8 mouse cellular contexts compared by ENCODE assay signal in genomic region chr13:58806397-58806892, GRCm38 (mm10). TPM values are rescaled to one million over a fixed set of nuclear protein-coding genes. Genes with fewer than 3 reads are reported as not detected.
DNase-seq lines count a peak whose midpoint lies in the region; ATAC-seq and TF ChIP-seq lines count a peak whose summit lies in the region.
"Had no signal": no experiment of that assay in that cellular context is flagged by ENCODE, and none has a peak within 500 bp of the region (broad histone marks: within the 10 kb centered on the region; RNA-seq: fewer than 3 reads in every experiment).

Gene Ntrk2 (plus strand): TSS chr13:58806569.

- peak within 1 kb of the TSS; percentile 67 for H3K4me3 ChIP-seq in forebrain, embryonic 11.5 days (ENCODE audit: low read depth, low read length)
- H3K4me3 ChIP-seq in heart, embryonic 13.5 days: peak within 1 kb of the TSS; percentile 55
- peak within 1 kb of the TSS; percentile 58 for H3K4me3 ChIP-seq in kidney, embryonic 16.5 days (ENCODE audit: low read length)
- peak within 1 kb of the TSS; percentile 56 for H3K4me3 ChIP-seq in limb, embryonic 14.5 days (replicated peaks; ENCODE audit: low read length)
- H3K4me3 ChIP-seq: myocyte had no signal

- peaks cover 4% of the 10 kb centered on the region; the same call in 1 of the 2 replicates for H3K27me3 ChIP-seq in forebrain, embryonic 11.5 days (ENCODE audit: control insufficient read depth, insufficient read depth, low read length)
- H3K27me3 ChIP-seq in heart, embryonic 13.5 days (replicated peaks): peaks cover 70% of the 10 kb centered on the region
- H3K27me3 ChIP-seq in kidney, embryonic 16.5 days (ENCODE audit: insufficient read depth, low read length): peaks cover 56% of the 10 kb centered on the region
- peaks cover 54% of the 10 kb centered on the region for H3K27me3 ChIP-seq in limb, embryonic 14.5 days (ENCODE audit: control insufficient read depth, insufficient read depth, low read length)

- H3K4me2 ChIP-seq in forebrain, embryonic 11.5 days (ENCODE audit: low read depth, low read length, severe bottlenecking): peak within 1 kb of the TSS; percentile 97
- peak within 1 kb of the TSS; percentile 87 for H3K4me2 ChIP-seq in heart, embryonic 13.5 days
- H3K4me2 ChIP-seq in kidney, embryonic 16.5 days (replicated peaks; ENCODE audit: low read depth, low read length): peak within 1 kb of the TSS; percentile 79
- H3K4me2 ChIP-seq in limb, embryonic 14.5 days (replicated peaks; ENCODE audit: low read depth, low read length, severe bottlenecking): peak within 1 kb of the TSS; percentile 99

- peak within 1 kb of the TSS; percentile 79 for H3K9ac ChIP-seq in forebrain, embryonic 11.5 days (ENCODE audit: low read length)
- H3K9ac ChIP-seq in heart, embryonic 13.5 days: peak within 1 kb of the TSS; percentile 77
- peak within 1 kb of the TSS; percentile 49 for H3K9ac ChIP-seq in kidney, embryonic 16.5 days (replicated peaks; ENCODE audit: low read length)
- H3K9ac ChIP-seq in limb, embryonic 14.5 days (ENCODE audit: low read depth, low read length, severe bottlenecking): peak within 1 kb of the TSS; percentile 56

- TF ChIP-seq POLR2A in limb, embryonic 14.5 days (IDR thresholded peaks at IDR 0.05; ENCODE audit: borderline replicate concordance, extremely low read depth, insufficient read depth, insufficient read length): no peak

- DNase-seq in forebrain, embryonic 11.5 days (ENCODE audit: low spot score): peak; percentile 94
- peak; percentile 88 for DNase-seq in limb, embryonic 14.5 days (ENCODE audit: low spot score)
- DNase-seq in naive thymus-derived CD4-positive, alpha-beta T cell, adult 2 months (ENCODE audit: low read depth): peak; percentile 1
- peak; percentile 59 for DNase-seq in testis, postnatal 14 days (ENCODE audit: low spot score)

- 0 out of 2 replicates have a peak, but pooled peaks cover 2% of the 10 kb centered on the region for H3K4me1 ChIP-seq in forebrain, embryonic 11.5 days (replicated peaks; ENCODE audit: control insufficient read depth, insufficient read depth, low read length)
- H3K4me1 ChIP-seq in heart, embryonic 13.5 days: peaks cover 20% of the 10 kb centered on the region; the same call in 1 of the 2 replicates
- H3K4me1 ChIP-seq in kidney, embryonic 16.5 days (ENCODE audit: insufficient read depth, low read length): peaks cover 16% of the 10 kb centered on the region; the same call in 1 of the 2 replicates
- 0 out of 2 replicates have a peak, but pooled peaks cover 4% of the 10 kb centered on the region for H3K4me1 ChIP-seq in limb, embryonic 14.5 days (ENCODE audit: control insufficient read depth, insufficient read depth, low read length)

- no peaks in the 10 kb centered on the region; the same call in 1 of the 2 replicates for H3K9me3 ChIP-seq in forebrain, embryonic 11.5 days (ENCODE audit: control insufficient read depth, low read length)
- peaks cover 10% of the 10 kb centered on the region; the same call in 1 of the 2 replicates for H3K9me3 ChIP-seq in heart, embryonic 13.5 days
- H3K9me3 ChIP-seq in kidney, embryonic 16.5 days (ENCODE audit: low read length): peaks cover 5% of the 10 kb centered on the region; the same call in 1 of the 2 replicates
- H3K9me3 ChIP-seq in limb, embryonic 14.5 days (ENCODE audit: control insufficient read depth, low read length): no peaks in the 10 kb centered on the region

- no peaks in the 10 kb centered on the region for H3K36me3 ChIP-seq in forebrain, embryonic 11.5 days (ENCODE audit: control insufficient read depth, insufficient read depth, low read length)
- no peaks in the 10 kb centered on the region for H3K36me3 ChIP-seq in heart, embryonic 13.5 days
- H3K36me3 ChIP-seq in kidney, embryonic 16.5 days (ENCODE audit: insufficient read depth, low read length): no peaks in the 10 kb centered on the region
- no peaks in the 10 kb centered on the region for H3K36me3 ChIP-seq in limb, embryonic 14.5 days (ENCODE audit: control insufficient read depth, insufficient read depth, low read length)

- peak; percentile 67 for ATAC-seq in cerebellum, adult (ENCODE audit: insufficient number of reproducible peaks, low FRiP score, low TSS enrichment)
- ATAC-seq in forebrain, embryonic 11.5 days (replicated peaks; ENCODE audit: low FRiP score): peak; percentile 83
- ATAC-seq in heart, embryonic 13.5 days (ENCODE audit: extremely low read depth, insufficient number of reproducible peaks, low FRiP score, low TSS enrichment): no peak; the same call in 1 of the 2 replicates
- peak; percentile 80 for ATAC-seq in kidney, embryonic 16.5 days (ENCODE audit: low FRiP score, low TSS enrichment)
- peak; percentile 78 for ATAC-seq in limb, embryonic 14.5 days (ENCODE audit: low FRiP score, low read depth)

- WGBS in forebrain, embryonic 11.5 days: under 1% methylated on average over 47 of the region's 47 CpGs
- WGBS in heart, embryonic 13.5 days: under 1% methylated on average over 47 of the region's 47 CpGs
- WGBS in kidney, embryonic 16.5 days: under 1% methylated on average over 47 of the region's 47 CpGs
- WGBS in limb, embryonic 14.5 days: under 1% methylated on average over 47 of the region's 47 CpGs

- H3K27ac ChIP-seq in forebrain, embryonic 11.5 days (ENCODE audit: low read depth, low read length): no peak within 1 kb of the TSS
- H3K27ac ChIP-seq in heart, embryonic 13.5 days (replicated peaks): no peak within 1 kb of the TSS
- no peak within 1 kb of the TSS for H3K27ac ChIP-seq in kidney, embryonic 16.5 days (ENCODE audit: low read length)
- H3K27ac ChIP-seq in limb, embryonic 14.5 days (replicated peaks; ENCODE audit: low read depth, low read length): no peak within 1 kb of the TSS

RNA-seq across cellular contexts. Expression of gene Ntrk2, which starts in this region (rescaled TPM):
- polyA plus RNA-seq in forebrain, embryonic 11.5 days (2014; fragmentation: Nextera tagmentation; extraction: Ambion mirVana): 45.0 and 45.6 TPM in 2 replicates
- 3.9 and 4.7 TPM in 2 replicates for polyA plus RNA-seq in heart, embryonic 13.5 days (2015; fragmentation: Nextera tagmentation; extraction: Ambion mirVana)
- polyA plus RNA-seq in kidney, embryonic 16.5 days (2015; fragmentation: Nextera tagmentation; extraction: Ambion mirVana): 5.8 and 6.9 TPM in 2 replicates
- polyA plus RNA-seq in limb, embryonic 14.5 days (2012; rRNA removed): 18.2 and 18.4 TPM in 2 replicates
- polyA plus RNA-seq in limb, embryonic 14.5 days (2014; fragmentation: Nextera tagmentation; extraction: Ambion mirVana): 15.8 and 15.9 TPM in 2 replicates
- polyA plus RNA-seq: myocyte had no signal

Comparison
In these comparisons a context has a peak if more than half of its experiments do, and no peak if none do; other contexts are left out.
1. DNase-seq: peak in every context shown above with its lines; median percentile 94 in forebrain, embryonic 11.5 days; 88 in limb, embryonic 14.5 days; 59 in testis, postnatal 14 days; 1 in naive thymus-derived CD4-positive, alpha-beta T cell, adult 2 months.